Comparison of ENCODE assay signal across 8 mouse cellular contexts in genomic region chr9:70657013-70657967, GRCm38 (mm10). TPM values are rescaled to one million over a fixed set of nuclear protein-coding genes. Genes with fewer than 3 reads are reported as not detected.
DNase-seq lines count a peak whose midpoint lies in the region; ATAC-seq and TF ChIP-seq lines count a peak whose summit lies in the region.

Gene Mindy2, minus strand, starts transcription at chr9:70657174.

- H3K36me3 ChIP-seq in embryonic facial prominence, embryonic 13.5 days: no peaks in the 10 kb centered on the region
- peaks cover 15% of the 10 kb centered on the region for H3K36me3 ChIP-seq in heart, adult 2 months (ENCODE audit: control insufficient read depth, insufficient read depth, low read length)
- no peaks in the 10 kb centered on the region for H3K36me3 ChIP-seq in limb, embryonic 13.5 days
- no peaks in the 10 kb centered on the region for H3K36me3 ChIP-seq in midbrain, embryonic 16.5 days (ENCODE audit: control insufficient read depth, insufficient read depth, low read length)

- H3K79me2 ChIP-seq in heart, adult 2 months (replicated peaks; ENCODE audit: control insufficient read depth, insufficient read depth, low read length): peaks cover 8% of the 10 kb centered on the region

- intact Hi-C loops in heart, adult 2 months (cut with DNase I): loop anchor here (1.0 to 2.0 kb wide), 2 partner anchors 21 to 116 kb away; partner anchors contain the start of gene Adam10

- H3K9ac ChIP-seq in embryonic facial prominence, embryonic 13.5 days: peak within 1 kb of the TSS; percentile 88
- peak within 1 kb of the TSS; percentile 94 for H3K9ac ChIP-seq in heart, adult 2 months (ENCODE audit: low read depth, low read length)
- peak within 1 kb of the TSS; percentile 87 for H3K9ac ChIP-seq in limb, embryonic 13.5 days
- H3K9ac ChIP-seq in midbrain, embryonic 16.5 days (ENCODE audit: low read depth, low read length): peak within 1 kb of the TSS; percentile 99

- no peaks in the 10 kb centered on the region for H3K27me3 ChIP-seq in embryonic facial prominence, embryonic 13.5 days
- no peaks in the 10 kb centered on the region for H3K27me3 ChIP-seq in heart, adult 2 months (ENCODE audit: control insufficient read depth, insufficient read depth, low read length)
- no peaks in the 10 kb centered on the region for H3K27me3 ChIP-seq in limb, embryonic 13.5 days
- no peaks in the 10 kb centered on the region for H3K27me3 ChIP-seq in midbrain, embryonic 16.5 days (ENCODE audit: control insufficient read depth, insufficient read depth, low read depth, low read length)

- TF ChIP-seq CTCF in heart, adult 2 months (IDR thresholded peaks at IDR 0.05): peak; percentile 22; the same call in 1 of the 2 replicates

- peaks cover 23% of the 10 kb centered on the region for H3K4me1 ChIP-seq in embryonic facial prominence, embryonic 13.5 days
- H3K4me1 ChIP-seq in heart, adult 2 months (ENCODE audit: control insufficient read depth, insufficient read depth, low read length): peaks cover 9% of the 10 kb centered on the region
- H3K4me1 ChIP-seq in limb, embryonic 13.5 days: peaks cover 9% of the 10 kb centered on the region; the same call in 1 of the 2 replicates
- H3K4me1 ChIP-seq in midbrain, embryonic 16.5 days (ENCODE audit: control insufficient read depth, insufficient read depth, low read length): peaks cover 33% of the 10 kb centered on the region

- peak within 1 kb of the TSS; percentile 94 for H3K27ac ChIP-seq in embryonic facial prominence, embryonic 13.5 days
- peak within 1 kb of the TSS; percentile 89 for H3K27ac ChIP-seq in heart, adult 2 months
- peak within 1 kb of the TSS; percentile 91 for H3K27ac ChIP-seq in limb, embryonic 13.5 days
- peak within 1 kb of the TSS; percentile 98 for H3K27ac ChIP-seq in midbrain, embryonic 16.5 days (ENCODE audit: low read length)

- peak within 1 kb of the TSS; percentile 70 for H3K4me3 ChIP-seq in embryonic facial prominence, embryonic 13.5 days
- H3K4me3 ChIP-seq in heart, adult 2 months: peak within 1 kb of the TSS; percentile 65
- peak within 1 kb of the TSS; percentile 89 for H3K4me3 ChIP-seq in limb, embryonic 13.5 days
- peak within 1 kb of the TSS; percentile 97 for H3K4me3 ChIP-seq in midbrain, embryonic 16.5 days (ENCODE audit: low read depth, low read length)

- no peaks in the 10 kb centered on the region for H3K9me3 ChIP-seq in embryonic facial prominence, embryonic 13.5 days
- no peaks in the 10 kb centered on the region for H3K9me3 ChIP-seq in limb, embryonic 13.5 days
- H3K9me3 ChIP-seq in midbrain, embryonic 16.5 days (replicated peaks; ENCODE audit: control insufficient read depth, low read length, poor library complexity, severe bottlenecking): no peaks in the 10 kb centered on the region

- H3K4me2 ChIP-seq in embryonic facial prominence, embryonic 13.5 days: peak within 1 kb of the TSS; percentile 82
- peak within 1 kb of the TSS; percentile 93 for H3K4me2 ChIP-seq in limb, embryonic 13.5 days (replicated peaks)
- H3K4me2 ChIP-seq in midbrain, embryonic 16.5 days (ENCODE audit: low read length): peak within 1 kb of the TSS; percentile 62

- TF ChIP-seq POLR2A in heart, adult 2 months (IDR thresholded peaks at IDR 0.05; ENCODE audit: insufficient read depth, low read depth, low read length): peak; percentile 76

- peak; percentile 97 for DNase-seq in 3134 (ENCODE audit: extremely low read depth, insufficient read length, low spot score)
- DNase-seq in adrenal gland, postnatal 36 days: peak; percentile 99 to 100
- DNase-seq in heart, adult 2 months: peak; percentile 98 to 99
- DNase-seq in kidney, adult 8-10 months: peak; percentile 97
- DNase-seq in spleen, postnatal 10 days (ENCODE audit: low spot score in 2 of 2): peak; percentile 99 to 100

- peak; percentile 94 for ATAC-seq in embryonic facial prominence, embryonic 13.5 days (ENCODE audit: insufficient number of reproducible peaks, insufficient read depth, low FRiP score, low TSS enrichment, low read depth)
- peak; percentile 98 for ATAC-seq in limb, embryonic 13.5 days (ENCODE audit: low FRiP score, low read depth)
- ATAC-seq in midbrain, embryonic 16.5 days: peak; percentile 97

- TF ChIP-seq EP300 in heart, adult 2 months (IDR thresholded peaks at IDR 0.05; ENCODE audit: insufficient read depth, low read depth, low read length): no peak

- 1% methylated on average over 67 of the region's 67 CpGs for WGBS in embryonic facial prominence, embryonic 13.5 days
- 2% methylated on average over 67 of the region's 67 CpGs for WGBS in heart, adult 2 months
- 1% methylated on average over 67 of the region's 67 CpGs for WGBS in limb, embryonic 13.5 days
- 2% methylated on average over 64 of the region's 67 CpGs for WGBS in midbrain, embryonic 16.5 days

RNA-seq across cellular contexts. Expression of gene Mindy2, which starts in this region (rescaled TPM):
- 10 to 100 TPM; 16.2 to 16.8 TPM for total RNA-seq in adrenal gland, postnatal 36 days (2021)
- polyA plus RNA-seq in embryonic facial prominence, embryonic 13.5 days (2015; fragmentation: Nextera tagmentation; extraction: Ambion mirVana): 12.2 and 13.1 TPM in 2 replicates
- 10 to 100 TPM; 34.8 to 36.7 TPM for total RNA-seq in heart, adult 2 months (2021)
- polyA plus RNA-seq in heart, adult 2 months (2012; rRNA removed): 7.1 and 17.7 TPM in 2 replicates
- 7.7 TPM in 2 replicates for polyA plus RNA-seq in limb, embryonic 13.5 days (2015; fragmentation: Nextera tagmentation; extraction: Ambion mirVana)
- 20.1 and 21.2 TPM in 2 replicates for polyA plus RNA-seq in midbrain, embryonic 16.5 days (2015; fragmentation: Nextera tagmentation; extraction: Ambion mirVana)

Comparison
In these comparisons a context has a peak if more than half of its experiments do, and no peak if none do; other contexts are left out.
1. Peak in every context shown above with its lines: DNase-seq, ATAC-seq, H3K4me3 ChIP-seq and H3K27ac ChIP-seq.